Mouse (Mus musculus) myocyte (in vitro differentiated cells): Measurements from ENCODE around the gene Rnf145. TPM values are rescaled to one million over a fixed set of nuclear protein-coding genes. Genes with fewer than 3 reads are reported as not detected.

Experiments
- H3K27me3 ChIP-seq: one replicate; pipeline ENCODE4 v1.6.1; 2011; ENCODE audit not compliant: control insufficient read depth, insufficient read depth, insufficient read length
- H3K36me3 ChIP-seq: one replicate; pipeline ENCODE4 v1.6.1; 2011; ENCODE audit not compliant: control insufficient read depth, insufficient read depth
- H3K4me2 ChIP-seq: one replicate; pipeline ENCODE4 v1.6.1; 2011; ENCODE audit warnings: low read depth, control low read depth
- H3K4me3 ChIP-seq: one replicate; pipeline ENCODE4 v1.5.1; 2011; ENCODE audit warnings: mild to moderate bottlenecking, control low read depth, moderate library complexity
- H3K79me2 ChIP-seq: one replicate; pipeline ENCODE4 v1.6.1; 2011; ENCODE audit not compliant: control insufficient read depth, insufficient read depth
- H3ac ChIP-seq: one replicate; pipeline ENCODE4 v1.6.1; 2011; ENCODE audit not compliant: control insufficient read depth, insufficient read length
- CEBPB ChIP-seq: IDR thresholded peaks from 2 replicates; pipeline ENCODE4 v1.6.1; 2011; ENCODE audit warnings: mild to moderate bottlenecking, moderate library complexity; ENCODE audit not compliant: poor library complexity, insufficient read depth, severe bottlenecking
- E2F4 ChIP-seq: IDR thresholded peaks from one replicate; pipeline ENCODE4 v1.6.1; 2011; ENCODE audit warnings: mild to moderate bottlenecking, control low read depth, moderate library complexity; ENCODE audit not compliant: insufficient read depth
- MAX ChIP-seq: IDR thresholded peaks from one replicate; pipeline ENCODE4 v1.6.1; 2011; ENCODE audit warnings: low read depth, mild to moderate bottlenecking, control low read depth
- MYOD1 ChIP-seq, 3 experiments: IDR thresholded peaks; one replicate each; pipeline ENCODE4 v1.6.1; 2011; ENCODE audit warnings: control low read depth in 2 of 3, low read depth in 2 of 3, mild to moderate bottlenecking in 2 of 3, moderate library complexity in 1 of 3; ENCODE audit not compliant: insufficient read length in 2 of 3, control insufficient read depth in 1 of 3
- MYOG ChIP-seq, 3 experiments: IDR thresholded peaks; one replicate each; pipeline ENCODE4 v1.6.1; 2011; ENCODE audit warnings: control low read depth in 2 of 3, low read depth in 2 of 3, mild to moderate bottlenecking in 2 of 3; ENCODE audit not compliant: insufficient read length in 2 of 3, control insufficient read depth in 1 of 3, insufficient read depth in 1 of 3
- POLR2A ChIP-seq: IDR thresholded peaks from one replicate; pipeline ENCODE4 v1.6.1; 2011; ENCODE audit warnings: low read depth, mild to moderate bottlenecking, control low read depth, moderate library complexity; ENCODE audit not compliant: insufficient read length
- POLR2AphosphoS2 ChIP-seq: IDR thresholded peaks from one replicate; pipeline ENCODE4 v1.6.1; 2011; ENCODE audit warnings: low read depth, control low read depth; ENCODE audit not compliant: insufficient read length
- REST ChIP-seq: IDR thresholded peaks from one replicate; pipeline ENCODE4 v1.6.1; 2011; ENCODE audit warnings: mild to moderate bottlenecking, control low read depth, moderate library complexity; ENCODE audit not compliant: insufficient read depth, insufficient read length
- SRF ChIP-seq: IDR thresholded peaks from one replicate; pipeline ENCODE4 v1.6.1; 2011; ENCODE audit warnings: low read depth; ENCODE audit not compliant: control insufficient read depth, insufficient read length
- TCF12 ChIP-seq: IDR thresholded peaks from one replicate; pipeline ENCODE4 v1.6.1; 2011; ENCODE audit warnings: mild to moderate bottlenecking, control low read depth; ENCODE audit not compliant: poor library complexity, insufficient read depth, severe bottlenecking
- TCF3 ChIP-seq: IDR thresholded peaks from one replicate; pipeline ENCODE4 v1.6.1; 2011; ENCODE audit warnings: low read depth, control low read depth; ENCODE audit not compliant: insufficient read length
- USF1 ChIP-seq: IDR thresholded peaks from one replicate; pipeline ENCODE4 v1.6.1; 2011; ENCODE audit warnings: low read depth, mild to moderate bottlenecking, control low read depth, moderate library complexity
- polyA plus RNA-seq: library from polyadenylated mRNA; unstranded; fragments of >200 nt; fragmentation: generic; extraction: Trizol; gene quantifications from one replicate; pipeline ENCODE4 v1.2.1, GENCODE M21; 2012; ENCODE audit warnings: missing spikeins

Rnf145 gene
- polyA plus RNA-seq, 1 experiment = 63.6 TPM

- no peak overlapping the region for H3ac ChIP-seq
- TF ChIP-seq POLR2AphosphoS2 = no peak
- no peak for TF ChIP-seq E2F4
- no peak for TF ChIP-seq MYOD1 (IDR thresholded peaks at IDR 0.05; ENCODE audit: control insufficient read depth in 1 of 3, insufficient read length in 2 of 3, low read depth in 2 of 3)
- TF ChIP-seq POLR2A = no peak
- TF ChIP-seq CEBPB = no peak
- no peak for TF ChIP-seq TCF12
- TF ChIP-seq USF1 = no peak
- TF ChIP-seq MAX = no peak
- TF ChIP-seq MYOG (IDR thresholded peaks at IDR 0.05; ENCODE audit: control insufficient read depth in 1 of 3, insufficient read depth in 1 of 3, insufficient read length in 2 of 3, low read depth in 2 of 3) = no peak
- TF ChIP-seq REST = no peak
- no peak for TF ChIP-seq SRF
- no peak for TF ChIP-seq TCF3
- peaks cover 55% of the 10 kb centered on the region for H3K36me3 ChIP-seq
- H3K4me3 ChIP-seq = no peak overlapping the region
- H3K4me2 ChIP-seq = no peak overlapping the region
- no peaks in the 10 kb centered on the region for H3K27me3 ChIP-seq
- H3K79me2 ChIP-seq = no peaks in the 10 kb centered on the region
Measured at GRCm38 (mm10) chr11:44554339-44554738, 35.6 kb downstream of the Rnf145 start.

- Histone ChIP-seq H3K27me3 (no peaks in the 10 kb centered on the region), H3ac (no peak overlapping the region), H3K4me2 (no peak overlapping the region), H3K79me2 (no peaks in the 10 kb centered on the region), H3K36me3 (peaks cover 39% of the 10 kb centered on the region), H3K4me3 (no peak overlapping the region)
- TF ChIP-seq MYOG (IDR thresholded peaks at IDR 0.05; ENCODE audit: control insufficient read depth in 1 of 3, insufficient read depth in 1 of 3, insufficient read length in 2 of 3, low read depth in 2 of 3) (no peak), TCF3 (no peak), SRF (no peak), E2F4 (no peak), POLR2A (no peak), MAX (no peak), CEBPB (no peak), POLR2AphosphoS2 (no peak), USF1 (no peak), TCF12 (no peak), REST (no peak), MYOD1 (IDR thresholded peaks at IDR 0.05; ENCODE audit: control insufficient read depth in 1 of 3, insufficient read length in 2 of 3, low read depth in 2 of 3) (no peak)
Measured at GRCm38 (mm10) chr11:44558521-44558920, 39.8 kb downstream of the Rnf145 start.

GRCm38 (mm10) chr11:44559466-44559865, 40.7 kb downstream of the Rnf145 start:
- Histone ChIP-seq H3K4me3 (no peak overlapping the region), H3K27me3 (no peaks in the 10 kb centered on the region)
- TF ChIP-seq SRF (no peak), MYOG (IDR thresholded peaks at IDR 0.05; ENCODE audit: control insufficient read depth in 1 of 3, insufficient read depth in 1 of 3, insufficient read length in 2 of 3, low read depth in 2 of 3) (no peak), TCF12 (no peak), POLR2A (no peak), USF1 (no peak)

GRCm38 (mm10) chr11:44560396-44560795, 41.6 kb downstream of the Rnf145 start:
- H3K27me3 ChIP-seq = no peaks in the 10 kb centered on the region
- peaks cover 42% of the 10 kb centered on the region for H3K36me3 ChIP-seq
- H3K79me2 ChIP-seq = no peaks in the 10 kb centered on the region
- no peak overlapping the region for H3K4me2 ChIP-seq
- H3ac ChIP-seq = no peak overlapping the region
- no peak overlapping the region for H3K4me3 ChIP-seq
- TF ChIP-seq MYOG (IDR thresholded peaks at IDR 0.05; ENCODE audit: control insufficient read depth in 1 of 3, insufficient read depth in 1 of 3, insufficient read length in 2 of 3, low read depth in 2 of 3) = no peak
- TF ChIP-seq POLR2A = no peak
- TF ChIP-seq SRF = no peak
- no peak for TF ChIP-seq POLR2AphosphoS2
- TF ChIP-seq TCF3 = no peak
- no peak for TF ChIP-seq CEBPB
- no peak for TF ChIP-seq REST
- TF ChIP-seq MYOD1 (IDR thresholded peaks at IDR 0.05; ENCODE audit: control insufficient read depth in 1 of 3, insufficient read length in 2 of 3, low read depth in 2 of 3) = no peak

More at GRCm38 (mm10) chr11:44559466-44559865, 40.7 kb downstream of the Rnf145 start:
- Histone ChIP-seq H3K4me2 (no peak overlapping the region), H3ac (no peak overlapping the region), H3K79me2 (no peaks in the 10 kb centered on the region), H3K36me3 (peaks cover 46% of the 10 kb centered on the region)

GRCm38 (mm10) chr11:44561476-44562015, 42.8 kb downstream of the Rnf145 start:
- Histone ChIP-seq H3K36me3 (peaks cover 37% of the 10 kb centered on the region), H3ac (no peak overlapping the region), H3K4me3 (no peak overlapping the region), H3K79me2 (no peaks in the 10 kb centered on the region), H3K27me3 (no peaks in the 10 kb centered on the region), H3K4me2 (no peak overlapping the region)
- TF ChIP-seq TCF12 (no peak), MAX (no peak), USF1 (no peak), CEBPB (no peak), MYOG (IDR thresholded peaks at IDR 0.05; ENCODE audit: control insufficient read depth in 1 of 3, insufficient read depth in 1 of 3, insufficient read length in 2 of 3, low read depth in 2 of 3) (no peak), TCF3 (no peak), REST (no peak)
